Mouse (Mus musculus): ENCODE results near the gene Plcg1. TPM values are rescaled to one million over a fixed set of nuclear protein-coding genes. Genes with fewer than 3 reads are reported as not detected.

Plcg1 gene
- 35.5 and 41.5 TPM in 2 replicates for total RNA-seq (2017)

GRCm38 (mm10) chr2:160731117-160731838, at the start of gene Plcg1:
Gene Plcg1 (plus strand): TSS chr2:160731300.
- peak; percentile 72 for ATAC-seq (replicated peaks; ENCODE audit: low read depth, poor library complexity, severe bottlenecking)

- peak; percentile 84 for ATAC-seq (replicated peaks; ENCODE audit: low read depth, poor library complexity, severe bottlenecking)
Measured at GRCm38 (mm10) chr2:160700271-160700670, 30.8 kb upstream of the Plcg1 start.

- peak; percentile 22; the same call in 1 of the 2 replicates for ATAC-seq (replicated peaks; ENCODE audit: low read depth, poor library complexity, severe bottlenecking)
Measured at GRCm38 (mm10) chr2:160701603-160702002, 29.5 kb upstream of the Plcg1 start.

DNA sequence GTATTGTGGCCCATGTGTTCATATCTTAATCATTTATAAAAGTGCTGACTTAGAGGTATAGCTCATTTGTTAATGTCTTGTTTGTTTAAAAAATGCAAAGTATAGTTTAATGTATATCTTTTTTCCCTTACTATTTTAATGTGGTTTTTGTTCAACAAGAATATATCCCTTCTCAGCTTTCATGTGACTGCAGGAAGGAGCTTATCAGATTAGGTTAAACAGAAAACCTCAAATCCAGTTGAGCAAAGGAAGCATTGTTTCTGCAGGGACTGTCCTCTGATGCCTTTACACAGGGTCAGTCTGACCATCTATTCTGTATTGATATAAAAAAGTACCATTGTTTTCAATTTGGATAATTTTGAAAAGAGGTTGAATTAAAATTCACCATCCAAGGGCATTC, 28.3 kb upstream of the Plcg1 start:
- ATAC-seq (replicated peaks; ENCODE audit: low read depth, poor library complexity, severe bottlenecking), result 0 out of 2 replicates have a peak, but pooled peaks have one; percentile 10

- ATAC-seq (replicated peaks; ENCODE audit: low read depth, poor library complexity, severe bottlenecking), result peak; percentile 53
Measured at GRCm38 (mm10) chr2:160707673-160708072, 23.4 kb upstream of the Plcg1 start.

GRCm38 (mm10) chr2:160715463-160716030, 15.6 kb upstream of the Plcg1 start:
- ATAC-seq (replicated peaks; ENCODE audit: low read depth, poor library complexity, severe bottlenecking), result no peak

- peak; percentile 65; the same call in 1 of the 2 replicates for ATAC-seq (replicated peaks; ENCODE audit: low read depth, poor library complexity, severe bottlenecking)
Measured at GRCm38 (mm10) chr2:160717269-160717668, 13.8 kb upstream of the Plcg1 start.

DNA sequence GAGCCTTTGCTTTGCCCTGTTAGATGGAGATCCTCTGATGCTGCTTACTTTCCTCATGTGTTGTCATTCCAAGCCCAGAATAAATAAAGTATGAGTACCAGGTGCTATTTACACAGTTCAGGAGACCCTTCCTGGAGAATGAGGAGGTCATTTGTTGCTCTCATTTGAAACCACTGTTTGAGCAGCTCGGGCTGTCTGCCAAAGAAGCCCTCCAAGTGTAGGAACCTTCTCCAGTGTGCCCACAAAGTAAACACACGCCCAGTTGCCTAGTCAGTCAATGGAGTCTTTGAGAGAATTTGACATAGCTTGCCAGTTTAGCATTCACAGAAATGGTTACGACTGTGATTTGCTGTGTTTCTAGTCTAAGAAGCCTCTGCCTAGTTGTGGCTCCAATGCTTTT, 12.3 kb upstream of the Plcg1 start:
- ATAC-seq (replicated peaks; ENCODE audit: low read depth, poor library complexity, severe bottlenecking), result no peak

- no peak for ATAC-seq (replicated peaks; ENCODE audit: low read depth, poor library complexity, severe bottlenecking)
Measured at GRCm38 (mm10) chr2:160722714-160723113, 8.4 kb upstream of the Plcg1 start.

GRCm38 (mm10) chr2:160723613-160724375, 7.3 kb upstream of the Plcg1 start:
- ATAC-seq (replicated peaks; ENCODE audit: low read depth, poor library complexity, severe bottlenecking), result no peak

DNA sequence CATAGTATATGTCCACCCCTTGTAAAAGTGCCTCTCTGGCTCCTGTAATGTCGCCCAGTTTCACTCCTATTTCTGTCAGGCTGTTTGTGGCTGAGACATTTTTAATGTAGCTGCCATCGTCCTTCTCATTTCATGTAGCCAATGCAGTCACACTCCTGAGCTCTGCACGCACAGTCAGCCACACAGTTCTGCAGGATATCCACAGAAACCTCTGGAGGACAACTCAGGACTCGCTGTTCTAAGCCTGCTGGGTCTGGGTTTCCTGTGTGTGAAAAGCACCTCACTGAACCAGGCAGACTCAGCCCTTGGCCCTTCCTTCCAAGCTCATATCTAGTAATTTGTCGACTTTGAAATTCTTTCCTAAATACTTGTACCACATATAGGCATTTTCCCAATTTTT, 6.6 kb upstream of the Plcg1 start:
- ATAC-seq (replicated peaks; ENCODE audit: low read depth, poor library complexity, severe bottlenecking), result no peak

DNA sequence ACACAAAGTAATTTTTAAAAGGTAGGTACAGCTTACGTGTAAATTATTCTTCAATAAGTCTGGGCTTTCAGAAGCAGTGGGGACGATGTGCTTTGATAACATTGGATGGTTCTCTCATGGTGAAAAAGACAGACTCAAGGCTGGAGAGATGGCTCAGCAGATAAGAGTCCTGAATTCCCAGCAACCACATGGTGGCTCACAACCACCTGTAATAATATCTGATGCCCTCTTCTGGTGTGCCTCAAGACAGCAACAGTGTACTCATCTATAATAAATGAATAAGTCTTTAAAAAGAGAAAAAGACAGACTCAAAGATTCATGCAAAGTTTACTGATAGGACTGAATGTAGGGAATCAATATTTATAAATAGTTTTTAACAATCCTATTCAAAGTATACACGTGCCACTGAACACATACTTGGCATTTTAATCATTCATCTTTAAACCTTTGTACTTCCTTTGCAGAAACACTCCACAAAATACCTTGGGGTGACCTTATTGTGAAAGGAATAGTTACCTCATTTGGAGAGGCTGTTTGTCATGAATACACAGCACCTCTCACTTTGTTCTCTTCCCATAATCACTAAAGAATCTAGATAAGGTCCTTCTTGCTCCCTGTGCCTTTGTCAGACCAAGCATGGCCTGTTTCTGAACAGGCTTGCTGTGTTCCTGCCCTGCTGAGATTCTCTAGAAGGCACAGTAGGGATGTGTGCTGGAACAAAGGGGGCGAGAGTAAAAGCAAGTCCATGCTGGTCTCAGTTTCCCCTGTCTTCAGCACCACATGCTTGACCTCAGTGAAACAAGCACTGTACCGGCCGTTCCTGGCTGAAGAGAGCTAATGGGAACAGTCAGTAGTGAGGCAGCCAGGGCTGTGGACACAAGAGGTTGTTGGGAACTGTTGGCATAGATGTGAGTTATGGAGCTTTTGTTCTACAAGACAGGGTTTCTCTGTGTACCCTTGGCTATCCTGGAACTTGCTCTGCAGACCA, 4.9 kb upstream of the Plcg1 start:
- ATAC-seq (replicated peaks; ENCODE audit: low read depth, poor library complexity, severe bottlenecking), result no peak

DNA sequence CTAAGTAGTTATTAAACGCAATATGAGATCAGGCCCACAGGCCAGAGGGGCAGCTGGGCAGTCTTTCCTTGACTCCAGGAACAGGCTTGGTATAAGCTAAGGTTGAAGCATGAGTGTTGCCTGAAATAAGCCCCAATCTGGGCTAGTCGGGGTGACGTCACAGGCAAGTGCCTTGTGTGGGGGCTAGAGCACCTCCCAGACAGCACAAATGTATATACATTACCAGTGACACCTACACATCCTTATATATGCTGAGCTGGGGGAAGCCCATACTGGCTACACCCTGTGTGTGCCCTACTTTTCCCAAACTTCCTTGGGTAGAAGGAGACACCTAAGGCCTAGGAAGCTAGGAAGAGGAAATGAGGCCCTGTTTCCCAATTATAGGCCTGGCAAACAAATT, 2.1 kb upstream of the Plcg1 start:
- ATAC-seq (replicated peaks; ENCODE audit: low read depth, poor library complexity, severe bottlenecking), result no peak

DNA sequence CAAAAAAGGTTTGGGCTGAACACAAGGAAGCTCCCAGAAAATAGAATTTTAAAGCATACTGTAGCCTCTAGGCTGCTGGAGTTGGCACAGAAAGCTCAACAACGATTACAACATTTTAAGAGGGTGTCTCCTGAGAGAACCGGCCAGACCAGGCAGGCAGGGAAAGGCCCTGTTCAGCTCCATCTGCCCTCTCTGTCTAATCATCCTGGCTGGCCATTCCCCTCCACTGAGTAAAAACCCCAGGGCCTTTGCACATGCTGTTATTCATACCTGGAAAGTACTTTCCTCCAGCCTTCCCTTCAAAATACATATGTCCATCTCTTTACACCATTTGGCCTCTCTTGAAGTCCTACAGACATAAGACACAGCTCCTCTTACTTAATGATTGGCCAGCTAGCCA, 1.7 kb upstream of the Plcg1 start:
- no peak for ATAC-seq (replicated peaks; ENCODE audit: low read depth, poor library complexity, severe bottlenecking)

GRCm38 (mm10) chr2:160729851-160730796, 976 bp upstream of the Plcg1 start:
- peak; percentile 53 for ATAC-seq (replicated peaks; ENCODE audit: low read depth, poor library complexity, severe bottlenecking)

DNA sequence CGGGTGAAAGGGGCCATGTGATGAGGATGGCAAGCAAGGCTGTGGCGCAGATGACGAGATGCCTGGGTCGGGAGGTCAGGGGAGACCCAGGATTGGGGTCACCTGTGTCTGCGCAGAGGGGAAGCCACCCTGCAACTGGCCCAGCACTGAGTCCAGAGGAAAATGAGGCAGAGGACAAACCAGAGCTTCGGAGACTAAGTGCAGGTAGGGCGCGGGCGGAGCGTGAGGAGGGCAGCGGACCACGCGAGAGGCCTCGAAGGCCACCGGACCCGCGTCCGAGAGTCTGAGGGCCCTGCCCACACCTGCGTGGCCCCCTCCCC, 343 bp upstream of the Plcg1 start:
- no peak for ATAC-seq (replicated peaks; ENCODE audit: low read depth, poor library complexity, severe bottlenecking)

- ATAC-seq (replicated peaks; ENCODE audit: low read depth, poor library complexity, severe bottlenecking), result peak; percentile 12; the same call in 1 of the 2 replicates
Measured at GRCm38 (mm10) chr2:160731839-160732261, 750 bp downstream of the Plcg1 start.

- 0 out of 2 replicates have a peak, but pooled peaks have one; percentile 4 for ATAC-seq (replicated peaks; ENCODE audit: low read depth, poor library complexity, severe bottlenecking)
Measured at GRCm38 (mm10) chr2:160732420-160732995, 1.4 kb downstream of the Plcg1 start.
